Mouse (Mus musculus): ENCODE data around the gene Dennd5a. TPM values are rescaled to one million over a fixed set of nuclear protein-coding genes. Genes with fewer than 3 reads are reported as not detected.
A peak's percentile ranks its signal among the peaks of the same experiment; 100 is the strongest.

Dennd5a gene
- polyA plus RNA-seq, 1 experiment from 2014 or later: 56.9 TPM

GRCm38 (mm10) chr7:109881561-109882099 is 78.6 kb downstream of the Dennd5a start:
- Histone ChIP-seq H3K4me2 (ENCODE audit: low read depth, low read length) (no peak overlapping the region), H3K9me3 (ENCODE audit: control insufficient read depth, low read length) (no peaks in the 10 kb centered on the region), H3K36me3 (ENCODE audit: control insufficient read depth, insufficient read depth, low read length) (no peaks in the 10 kb centered on the region), H3K27ac (ENCODE audit: low read depth, low read length) (no peak overlapping the region), H3K4me3 (ENCODE audit: low read depth, low read length) (no peak overlapping the region), H3K9ac (replicated peaks; ENCODE audit: low read depth, low read length) (no peak overlapping the region), H3K27me3 (ENCODE audit: control insufficient read depth, insufficient read depth, low read length) (no peaks in the 10 kb centered on the region), H3K4me1 (ENCODE audit: control insufficient read depth, insufficient read depth, low read length) (no peaks in the 10 kb centered on the region)
- no peak for ATAC-seq (ENCODE audit: low read depth)
- WGBS: 63% methylated on average over 2 of the region's 2 CpGs

- H3K9ac ChIP-seq (replicated peaks; ENCODE audit: low read depth, low read length): no peak overlapping the region
- H3K4me3 ChIP-seq (ENCODE audit: low read depth, low read length): no peak overlapping the region
- 59% methylated on average over 12 of the region's 12 CpGs for WGBS
- H3K27ac ChIP-seq (ENCODE audit: low read depth, low read length): no peak overlapping the region
- H3K4me1 ChIP-seq (ENCODE audit: control insufficient read depth, insufficient read depth, low read length): no peaks in the 10 kb centered on the region
- no peak overlapping the region for H3K4me2 ChIP-seq (ENCODE audit: low read depth, low read length)
- H3K27me3 ChIP-seq (ENCODE audit: control insufficient read depth, insufficient read depth, low read length): no peaks in the 10 kb centered on the region
- H3K9me3 ChIP-seq (ENCODE audit: control insufficient read depth, low read length): no peaks in the 10 kb centered on the region
- no peaks in the 10 kb centered on the region for H3K36me3 ChIP-seq (ENCODE audit: control insufficient read depth, insufficient read depth, low read length)
- no peak for ATAC-seq (ENCODE audit: low read depth)
Observed at GRCm38 (mm10) chr7:109879158-109879557, 81.1 kb downstream of the Dennd5a start.

GRCm38 (mm10) chr7:109876085-109876484 is 84.2 kb downstream of the Dennd5a start:
- Histone ChIP-seq H3K4me3 (ENCODE audit: low read depth, low read length) (no peak overlapping the region), H3K4me2 (ENCODE audit: low read depth, low read length) (no peak overlapping the region), H3K9me3 (ENCODE audit: control insufficient read depth, low read length) (no peaks in the 10 kb centered on the region), H3K4me1 (ENCODE audit: control insufficient read depth, insufficient read depth, low read length) (no peaks in the 10 kb centered on the region), H3K27ac (ENCODE audit: low read depth, low read length) (no peak overlapping the region), H3K27me3 (ENCODE audit: control insufficient read depth, insufficient read depth, low read length) (no peaks in the 10 kb centered on the region), H3K9ac (replicated peaks; ENCODE audit: low read depth, low read length) (no peak overlapping the region), H3K36me3 (ENCODE audit: control insufficient read depth, insufficient read depth, low read length) (no peaks in the 10 kb centered on the region)
- no peak for ATAC-seq (ENCODE audit: low read depth)
- WGBS: 79% methylated on average over 8 of the region's 8 CpGs

GRCm38 (mm10) chr7:109875598-109875997 is 84.7 kb downstream of the Dennd5a start:
- Histone ChIP-seq H3K4me1 (ENCODE audit: control insufficient read depth, insufficient read depth, low read length) (no peaks in the 10 kb centered on the region), H3K4me2 (ENCODE audit: low read depth, low read length) (no peak overlapping the region), H3K27ac (ENCODE audit: low read depth, low read length) (no peak overlapping the region), H3K9ac (replicated peaks; ENCODE audit: low read depth, low read length) (no peak overlapping the region), H3K9me3 (ENCODE audit: control insufficient read depth, low read length) (no peaks in the 10 kb centered on the region), H3K36me3 (ENCODE audit: control insufficient read depth, insufficient read depth, low read length) (no peaks in the 10 kb centered on the region), H3K27me3 (ENCODE audit: control insufficient read depth, insufficient read depth, low read length) (no peaks in the 10 kb centered on the region), H3K4me3 (ENCODE audit: low read depth, low read length) (no peak overlapping the region)
- WGBS: 56% methylated on average over 3 of the region's 3 CpGs
- no peak for ATAC-seq (ENCODE audit: low read depth)

- no peaks in the 10 kb centered on the region for H3K36me3 ChIP-seq (ENCODE audit: control insufficient read depth, insufficient read depth, low read length)
- H3K4me1 ChIP-seq (ENCODE audit: control insufficient read depth, insufficient read depth, low read length): no peaks in the 10 kb centered on the region
- no peak for ATAC-seq (ENCODE audit: low read depth)
- H3K4me2 ChIP-seq (ENCODE audit: low read depth, low read length): no peak overlapping the region
- H3K27me3 ChIP-seq (ENCODE audit: control insufficient read depth, insufficient read depth, low read length): no peaks in the 10 kb centered on the region
- no peak overlapping the region for H3K4me3 ChIP-seq (ENCODE audit: low read depth, low read length)
- no peak overlapping the region for H3K9ac ChIP-seq (replicated peaks; ENCODE audit: low read depth, low read length)
- no peaks in the 10 kb centered on the region for H3K9me3 ChIP-seq (ENCODE audit: control insufficient read depth, low read length)
- no peak overlapping the region for H3K27ac ChIP-seq (ENCODE audit: low read depth, low read length)
Observed at GRCm38 (mm10) chr7:109875033-109875432, 85.2 kb downstream of the Dennd5a start.

GRCm38 (mm10) chr7:109873170-109873569 is 87.1 kb downstream of the Dennd5a start:
- WGBS: 59% methylated on average over 5 of the region's 5 CpGs
- H3K36me3 ChIP-seq (ENCODE audit: control insufficient read depth, insufficient read depth, low read length): no peaks in the 10 kb centered on the region
- no peaks in the 10 kb centered on the region for H3K9me3 ChIP-seq (ENCODE audit: control insufficient read depth, low read length)
- ATAC-seq (ENCODE audit: low read depth): no peak
- no peak overlapping the region for H3K27ac ChIP-seq (ENCODE audit: low read depth, low read length)
- no peaks in the 10 kb centered on the region for H3K4me1 ChIP-seq (ENCODE audit: control insufficient read depth, insufficient read depth, low read length)
- H3K9ac ChIP-seq (replicated peaks; ENCODE audit: low read depth, low read length): no peak overlapping the region
- no peak overlapping the region for H3K4me2 ChIP-seq (ENCODE audit: low read depth, low read length)
- H3K4me3 ChIP-seq (ENCODE audit: low read depth, low read length): no peak overlapping the region
- no peaks in the 10 kb centered on the region for H3K27me3 ChIP-seq (ENCODE audit: control insufficient read depth, insufficient read depth, low read length)

- Histone ChIP-seq H3K27ac (ENCODE audit: low read depth, low read length) (no peak overlapping the region), H3K4me1 (ENCODE audit: control insufficient read depth, insufficient read depth, low read length) (0 out of 2 replicates have a peak, but pooled peaks cover 4% of the 10 kb centered on the region), H3K4me3 (ENCODE audit: low read depth, low read length) (no peak overlapping the region), H3K4me2 (ENCODE audit: low read depth, low read length) (no peak overlapping the region), H3K27me3 (ENCODE audit: control insufficient read depth, insufficient read depth, low read length) (no peaks in the 10 kb centered on the region), H3K9ac (replicated peaks; ENCODE audit: low read depth, low read length) (no peak overlapping the region), H3K9me3 (ENCODE audit: control insufficient read depth, low read length) (no peaks in the 10 kb centered on the region), H3K36me3 (ENCODE audit: control insufficient read depth, insufficient read depth, low read length) (no peaks in the 10 kb centered on the region)
- 92% methylated on average over 5 of the region's 5 CpGs for WGBS
- no peak for ATAC-seq (ENCODE audit: low read depth)
Observed at GRCm38 (mm10) chr7:109871232-109871631, 89.0 kb downstream of the Dennd5a start.

- Histone ChIP-seq H3K27ac (ENCODE audit: low read depth, low read length) (no peak overlapping the region), H3K4me3 (ENCODE audit: low read depth, low read length) (no peak overlapping the region), H3K9me3 (ENCODE audit: control insufficient read depth, low read length) (no peaks in the 10 kb centered on the region), H3K9ac (replicated peaks; ENCODE audit: low read depth, low read length) (no peak overlapping the region), H3K4me1 (ENCODE audit: control insufficient read depth, insufficient read depth, low read length) (peaks cover 8% of the 10 kb centered on the region), H3K4me2 (ENCODE audit: low read depth, low read length) (no peak overlapping the region), H3K27me3 (ENCODE audit: control insufficient read depth, insufficient read depth, low read length) (no peaks in the 10 kb centered on the region), H3K36me3 (ENCODE audit: control insufficient read depth, insufficient read depth, low read length) (no peaks in the 10 kb centered on the region)
- ATAC-seq (ENCODE audit: low read depth): no peak
- 13% methylated on average over 3 of the region's 3 CpGs for WGBS
Observed at GRCm38 (mm10) chr7:109868498-109868897, 91.8 kb downstream of the Dennd5a start.

- Histone ChIP-seq H3K4me2 (ENCODE audit: low read depth, low read length) (no peak overlapping the region), H3K36me3 (ENCODE audit: control insufficient read depth, insufficient read depth, low read length) (no peaks in the 10 kb centered on the region), H3K4me3 (ENCODE audit: low read depth, low read length) (no peak overlapping the region), H3K27ac (ENCODE audit: low read depth, low read length) (no peak overlapping the region), H3K27me3 (ENCODE audit: control insufficient read depth, insufficient read depth, low read length) (no peaks in the 10 kb centered on the region), H3K4me1 (ENCODE audit: control insufficient read depth, insufficient read depth, low read length) (peaks cover 8% of the 10 kb centered on the region), H3K9ac (replicated peaks; ENCODE audit: low read depth, low read length) (no peak overlapping the region), H3K9me3 (ENCODE audit: control insufficient read depth, low read length) (no peaks in the 10 kb centered on the region)
- WGBS: 12% methylated on average over 3 of the region's 3 CpGs
- ATAC-seq (ENCODE audit: low read depth): 0 out of 2 replicates have a peak, but pooled peaks have one; percentile 10
Observed at GRCm38 (mm10) chr7:109866643-109867042, 93.6 kb downstream of the Dennd5a start.

Data from neural tube, embryonic 14.5 days (tissue).